Mouse (Mus musculus): ENCODE results near the gene Srsf7.
"Not testable (repeated sequence)": the region's sequence is repeated elsewhere in the genome, so short reads cannot be mapped to it uniquely, and the experiment has no call there.

The Srsf7 gene

DNA sequence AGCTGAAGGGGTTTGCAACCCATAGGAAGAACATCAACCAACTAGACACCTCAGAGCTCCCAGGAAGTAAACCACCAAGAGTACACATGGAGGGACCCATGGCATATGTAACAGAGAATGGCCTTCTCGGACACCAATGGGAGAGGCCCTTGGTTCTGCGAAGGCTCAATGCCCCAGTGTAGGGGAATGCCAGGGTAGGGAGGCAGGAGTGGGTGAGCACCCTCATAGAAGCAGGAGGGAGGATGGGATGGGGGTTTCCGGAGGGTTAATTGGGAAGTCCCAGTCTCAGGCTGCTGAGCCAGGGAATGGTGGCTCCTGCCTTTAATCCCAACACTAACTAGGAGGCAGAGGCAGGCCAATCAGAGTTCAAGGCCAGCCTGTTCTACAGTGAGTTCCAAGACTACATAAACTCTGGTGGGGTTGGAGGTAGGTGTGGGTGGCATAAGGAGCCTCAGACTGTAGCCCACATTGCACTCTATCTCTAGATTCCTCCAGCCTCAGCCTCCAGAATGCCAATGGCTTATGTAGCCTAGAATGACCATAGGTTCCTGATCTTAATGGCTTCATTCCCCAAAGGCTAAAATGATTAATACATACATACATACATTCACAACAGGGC is 7.8 kb downstream of the Srsf7 start:
- no peak for DNase-seq (ENCODE audit: low spot score in 2 of 2)

- DNase-seq (ENCODE audit: low spot score in 2 of 2), result peak in 1 of 2 experiments; percentile 15
Measured at GRCm38 (mm10) chr17:80193075-80193474, 14.0 kb downstream of the Srsf7 start.

- no peak for DNase-seq (ENCODE audit: low spot score in 2 of 2)
Measured at GRCm38 (mm10) chr17:80183615-80184014, 23.5 kb downstream of the Srsf7 start.

DNA sequence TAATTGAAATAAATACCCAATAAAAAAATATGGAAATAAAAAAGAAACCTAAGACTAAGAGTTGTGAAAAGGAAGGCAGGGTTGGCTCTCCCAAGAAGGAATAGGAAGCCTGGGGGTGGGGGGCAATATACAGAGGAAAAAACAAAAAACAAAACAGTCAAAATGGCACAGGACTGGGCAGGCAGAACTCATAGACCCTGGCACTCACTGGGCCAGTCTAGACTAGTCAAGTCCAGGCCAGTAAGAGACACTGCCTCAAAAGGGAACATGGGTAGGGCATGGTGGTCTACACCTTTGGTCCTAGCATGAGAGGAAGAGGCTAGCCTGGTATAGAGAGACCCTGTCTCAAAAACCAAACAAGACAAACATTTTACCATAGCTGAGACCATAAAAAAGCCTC is 26.6 kb downstream of the Srsf7 start:
- DNase-seq (ENCODE audit: low spot score in 2 of 2), result no peak

DNA sequence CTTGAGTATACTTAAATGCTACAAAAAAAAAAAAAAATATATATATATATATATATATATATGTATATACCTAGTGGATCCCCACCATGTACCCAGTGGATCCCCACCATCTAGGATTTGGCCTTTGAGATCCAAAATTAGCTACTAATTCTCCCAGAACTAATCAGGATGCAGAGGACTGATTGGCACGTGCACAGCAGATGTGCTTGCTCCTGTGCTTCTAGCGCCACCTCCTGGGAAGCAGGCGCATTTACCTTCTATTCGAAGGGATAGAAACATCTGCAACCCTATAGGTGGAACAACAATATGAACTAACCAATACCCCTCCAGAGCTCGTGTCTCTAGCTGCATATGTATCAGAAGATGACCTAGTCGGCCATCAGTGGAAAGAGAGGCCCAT is 27.1 kb downstream of the Srsf7 start:
- peak; percentile 63 to 81 for DNase-seq (ENCODE audit: low spot score in 2 of 2)

DNA sequence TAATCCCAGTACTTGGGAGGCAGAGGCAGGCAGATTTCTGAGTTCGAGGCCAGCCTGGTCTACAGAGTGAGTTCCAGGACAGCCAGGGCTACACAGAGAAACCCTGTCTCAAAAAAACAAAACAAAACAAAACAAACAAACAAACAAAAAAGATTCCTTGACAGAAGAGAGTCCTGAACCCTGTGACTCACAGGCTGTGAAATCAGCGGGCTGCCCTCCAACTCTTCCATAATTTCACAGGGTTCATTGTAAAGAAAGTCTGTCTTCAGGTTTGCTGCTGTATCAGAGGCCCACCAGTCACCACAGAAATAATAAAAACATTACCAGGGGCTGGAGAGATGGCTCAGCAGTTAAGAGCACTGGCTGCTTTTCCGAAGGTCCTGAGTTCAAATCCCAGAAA is 28.3 kb downstream of the Srsf7 start:
- DNase-seq (ENCODE audit: low spot score in 2 of 2), result not testable (repeated sequence)

GRCm38 (mm10) chr17:80175966-80176365 is 31.1 kb downstream of the Srsf7 start:
- no peak for DNase-seq (ENCODE audit: low spot score in 2 of 2)

DNA sequence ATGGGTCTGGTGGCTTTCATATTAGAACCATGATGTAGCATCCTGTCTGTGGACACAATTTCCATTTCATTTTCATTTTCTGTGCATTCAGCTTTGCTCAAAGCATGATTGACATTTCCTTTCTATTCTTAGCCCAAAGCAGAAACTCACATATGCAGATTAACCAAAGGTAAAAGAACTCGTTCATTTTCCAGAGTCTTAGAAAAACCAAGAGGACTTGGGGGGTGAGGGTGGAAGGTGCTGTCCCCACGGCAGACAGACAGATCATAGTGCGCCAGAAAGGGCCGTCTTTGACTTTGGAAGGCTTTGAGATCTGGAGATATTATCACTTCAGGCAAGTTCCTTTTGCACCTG is 31.7 kb downstream of the Srsf7 start:
- DNase-seq (ENCODE audit: low spot score in 2 of 2), result no peak

DNA sequence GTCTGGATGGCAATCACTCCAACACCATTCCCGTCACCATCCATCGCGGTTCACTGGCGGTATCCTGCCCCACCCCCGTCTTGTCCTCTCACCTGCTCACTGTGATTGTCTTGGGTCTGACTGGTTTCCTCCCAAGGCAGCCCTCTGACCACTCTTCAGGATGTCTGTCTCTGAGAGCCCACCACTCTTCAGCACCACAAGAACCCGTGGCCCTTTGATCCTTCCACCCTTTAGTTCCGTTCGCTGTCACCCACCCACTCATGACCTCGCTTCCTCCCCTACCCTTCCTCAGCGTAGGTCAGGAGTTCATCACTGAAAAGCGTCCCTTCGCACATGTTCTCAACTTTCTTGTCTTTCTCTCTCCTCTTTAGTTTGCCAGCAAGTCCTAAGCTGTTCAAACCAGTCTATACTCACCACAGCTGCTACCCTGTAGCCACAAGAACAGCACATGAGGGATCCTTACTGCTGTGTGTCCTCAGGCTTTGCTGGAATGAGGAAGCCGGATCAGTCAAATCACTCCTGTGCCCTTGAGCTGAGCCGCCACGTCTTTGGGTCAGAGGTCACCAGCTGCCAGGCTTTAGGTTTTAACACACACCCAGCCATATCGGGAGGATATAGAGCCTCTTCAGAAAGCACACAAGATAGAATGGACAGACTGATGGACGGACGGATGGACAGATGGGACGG is 32.3 kb downstream of the Srsf7 start:
- DNase-seq (ENCODE audit: low spot score in 2 of 2), result no peak

GRCm38 (mm10) chr17:80174146-80174545 is 33.0 kb downstream of the Srsf7 start:
- DNase-seq (ENCODE audit: low spot score in 2 of 2), result no peak

GRCm38 (mm10) chr17:80173708-80174107 is 33.4 kb downstream of the Srsf7 start:
- DNase-seq (ENCODE audit: low spot score in 2 of 2), result no peak

DNA sequence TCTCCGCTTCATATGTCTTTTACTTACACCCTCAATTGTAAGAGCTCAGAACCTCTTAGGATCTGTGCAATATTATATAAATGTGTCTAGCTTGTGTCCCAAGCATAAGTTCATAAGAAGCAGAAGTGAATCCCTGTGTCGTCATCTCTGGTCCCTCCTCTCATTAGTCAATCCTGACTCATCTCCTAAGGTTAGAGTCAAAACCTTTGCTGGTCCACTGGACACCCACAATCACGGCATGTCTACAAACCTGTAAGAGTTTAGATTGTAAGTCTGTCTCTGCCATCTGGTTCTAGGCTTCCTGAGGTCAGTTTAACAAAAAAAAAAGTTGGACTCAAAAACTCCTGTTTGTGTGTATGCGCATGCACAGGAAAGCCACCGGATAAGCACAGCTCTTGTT is 34.3 kb downstream of the Srsf7 start:
- DNase-seq (ENCODE audit: low spot score in 2 of 2), result no peak

DNA sequence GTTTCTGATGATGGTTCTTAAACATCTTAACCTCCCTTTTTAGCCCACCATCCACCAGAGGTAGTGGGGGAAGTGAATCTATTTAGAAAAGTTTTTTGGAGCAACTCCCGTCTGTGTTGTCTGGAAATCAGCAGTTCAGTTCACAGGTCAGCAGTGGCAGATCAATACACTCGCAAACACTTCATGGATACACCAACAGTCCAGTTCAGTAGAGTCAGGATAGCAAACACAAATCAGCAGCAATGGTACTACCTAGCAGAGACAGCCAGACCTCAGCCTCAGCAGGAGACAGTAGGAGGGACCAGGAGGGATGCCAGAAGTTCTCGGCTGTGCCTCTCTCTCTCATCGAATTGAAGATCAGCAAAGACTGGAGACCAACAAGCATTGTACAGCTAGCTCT is 35.2 kb downstream of the Srsf7 start:
- DNase-seq (ENCODE audit: low spot score in 2 of 2), result no peak

DNA sequence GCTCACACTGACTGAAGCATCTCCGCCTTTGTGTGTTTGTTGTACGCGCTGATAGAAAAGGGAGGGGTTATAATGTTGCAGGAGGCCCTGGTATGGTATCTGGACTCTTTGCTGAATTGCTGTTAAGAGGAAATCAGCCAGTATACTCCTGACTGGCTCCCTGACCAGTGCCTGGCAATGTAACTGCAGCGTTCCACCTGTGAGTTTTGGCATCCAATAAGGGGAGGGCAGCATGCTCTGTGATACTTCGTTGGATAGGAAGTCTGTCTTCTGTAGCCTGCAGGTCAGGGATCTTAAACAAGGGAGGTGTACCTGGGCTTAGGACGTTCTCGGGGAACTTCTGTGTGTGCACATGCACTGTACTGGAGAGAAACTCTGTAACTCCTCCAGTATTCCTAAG is 36.2 kb downstream of the Srsf7 start:
- DNase-seq (ENCODE audit: low spot score in 2 of 2), result no peak

DNA sequence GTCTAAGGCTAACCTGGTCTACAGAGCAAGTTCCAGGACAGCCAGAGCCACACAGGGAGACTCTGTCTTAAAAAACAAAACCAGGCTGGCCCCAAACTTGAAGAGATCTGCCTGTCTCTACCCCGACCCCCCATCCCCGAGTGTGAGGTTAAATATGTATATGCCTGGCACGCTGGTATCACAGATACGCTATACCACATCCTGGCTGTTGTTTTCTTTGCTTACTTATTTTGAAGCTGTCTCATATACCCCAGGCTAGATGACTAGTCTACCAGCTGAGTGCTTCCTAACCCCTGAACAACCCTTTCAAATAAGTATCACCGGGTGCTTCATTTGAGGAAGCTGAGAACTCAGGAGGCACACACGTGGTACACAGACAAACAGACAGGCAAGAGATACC is 37.3 kb downstream of the Srsf7 start:
- DNase-seq (ENCODE audit: low spot score in 2 of 2), result no peak

- peak; percentile 71 to 80 for DNase-seq (ENCODE audit: low spot score in 2 of 2)
Measured at GRCm38 (mm10) chr17:80168425-80169182, 38.5 kb downstream of the Srsf7 start.

- peak; percentile 38 to 58 for DNase-seq (ENCODE audit: low spot score in 2 of 2)
Measured at GRCm38 (mm10) chr17:80167851-80168251, 39.3 kb downstream of the Srsf7 start.

DNA sequence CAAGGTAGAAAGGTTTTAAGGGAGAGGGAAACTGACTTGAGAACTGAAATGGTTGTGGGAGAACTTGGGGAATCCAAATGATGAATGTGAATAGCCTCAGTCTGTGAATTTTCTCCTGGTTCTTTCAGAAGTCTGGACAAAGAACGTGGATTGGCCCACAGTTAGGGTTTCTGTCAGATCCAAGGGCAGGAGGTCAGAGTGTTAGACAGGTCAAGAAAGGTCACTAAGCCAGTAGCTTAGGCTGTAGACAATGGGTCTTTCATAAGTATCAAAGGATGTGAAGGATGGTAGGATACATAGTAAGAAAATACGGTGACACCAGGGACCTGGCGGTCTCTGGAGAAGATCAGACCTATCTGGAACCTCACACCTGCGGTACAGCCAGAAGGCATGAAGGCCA is 39.7 kb downstream of the Srsf7 start:
- DNase-seq (ENCODE audit: low spot score in 2 of 2), result no peak

DNA sequence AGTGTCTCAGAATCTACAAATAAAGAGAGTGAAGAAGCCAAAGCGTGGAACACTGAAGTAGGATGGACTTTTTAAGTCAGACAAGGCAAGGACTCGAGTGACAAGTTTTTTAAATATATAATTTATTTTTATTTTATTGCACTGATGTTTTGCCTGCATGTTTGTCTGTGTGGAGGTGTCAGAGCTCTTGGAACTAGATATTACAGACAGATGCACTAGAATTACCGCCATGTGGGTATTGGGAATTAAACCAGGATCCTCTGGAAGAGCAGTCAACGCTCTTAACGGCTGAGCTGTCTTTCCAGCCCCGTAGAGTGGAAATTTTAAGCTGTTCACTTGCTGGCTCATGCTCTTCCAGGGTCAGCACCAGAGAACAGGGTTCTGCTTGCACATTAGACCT is 40.8 kb downstream of the Srsf7 start:
- DNase-seq (ENCODE audit: low spot score in 2 of 2), result peak; percentile 22 to 50

DNA sequence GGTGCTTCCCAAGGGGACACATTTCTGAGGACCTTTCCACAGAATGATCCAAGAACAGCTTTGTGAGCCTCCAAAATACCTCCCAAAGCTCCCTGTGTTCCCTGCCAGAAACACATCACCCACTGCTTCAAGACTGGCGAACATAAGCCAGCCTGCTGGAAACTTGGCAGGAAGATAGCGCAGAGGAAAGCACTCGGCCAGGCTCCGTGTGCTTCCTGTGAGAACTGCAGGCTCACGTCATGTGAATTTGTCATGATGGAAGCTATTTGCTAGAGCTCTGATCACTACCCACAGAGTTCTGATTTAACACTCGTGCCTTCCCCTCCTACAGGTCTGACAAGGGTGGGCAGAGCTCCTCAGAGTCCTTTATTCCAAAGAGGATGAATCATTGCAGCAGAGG is 41.4 kb downstream of the Srsf7 start:
- peak; percentile 73 to 89 for DNase-seq (ENCODE audit: low spot score in 2 of 2)

GRCm38 (mm10) chr17:80163991-80164390 is 43.1 kb downstream of the Srsf7 start:
- no peak for DNase-seq (ENCODE audit: low spot score in 2 of 2)

DNA sequence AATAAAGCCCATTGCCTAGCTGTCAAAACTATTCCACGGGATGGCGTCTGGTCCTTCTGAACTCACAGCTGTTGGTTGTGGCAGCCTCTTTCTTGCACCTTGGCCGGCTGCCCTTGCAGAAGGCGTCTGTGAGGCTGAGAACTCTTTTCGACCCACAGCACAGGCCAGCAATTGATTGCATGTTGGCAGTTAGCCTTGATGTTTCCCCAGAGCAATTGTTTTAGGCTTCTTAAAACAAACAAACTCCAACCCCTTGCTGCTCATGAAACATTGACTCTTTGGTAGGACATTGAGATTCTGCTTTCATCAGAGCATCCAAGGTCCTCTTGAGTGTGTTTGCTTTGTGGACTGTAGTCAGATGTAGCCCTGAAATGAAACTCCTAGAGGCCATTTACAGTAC is 46.7 kb downstream of the Srsf7 start:
- peak; percentile 24 to 63 for DNase-seq (ENCODE audit: low spot score in 2 of 2)

DNA sequence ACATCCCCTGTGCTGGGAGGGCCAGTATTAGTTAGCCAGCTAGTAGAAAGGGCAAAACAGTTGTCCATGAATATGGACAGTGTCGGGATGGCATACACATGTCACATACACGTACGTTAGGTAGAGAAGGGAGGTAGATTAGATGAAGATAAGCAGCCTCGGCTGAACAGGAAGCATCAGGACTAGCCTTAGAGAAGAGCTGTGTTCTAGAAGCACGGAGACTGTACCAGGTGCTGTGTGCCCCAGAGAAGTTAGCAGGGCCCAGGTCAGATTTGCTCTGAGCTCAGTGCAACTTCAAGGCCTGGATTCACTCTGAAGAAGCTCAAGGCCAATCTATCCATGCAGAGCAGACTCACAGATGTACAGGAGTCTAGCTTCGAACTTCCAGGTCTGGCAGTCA is 49.6 kb downstream of the Srsf7 start:
- DNase-seq (ENCODE audit: low spot score in 2 of 2), result no peak

Data from frontal cortex, postnatal 36 days (tissue).